Mouse (Mus musculus) skeletal muscle tissue, postnatal 0 days (tissue): ENCODE data around the gene Trip6. TPM values are rescaled to one million over a fixed set of nuclear protein-coding genes. Genes with fewer than 3 reads are reported as not detected.

ENCODE experiments used
- microRNA-seq, 2 experiments: library from miRNA; unstranded; fragments of <30 nt; microRNA quantifications; one replicate each; pipeline ENCODE4; 2016
- polyA plus RNA-seq: library from polyadenylated mRNA; unstranded; fragments of >200 nt; fragmentation: Nextera tagmentation; extraction: Ambion mirVana; gene quantifications from 2 replicates; pipeline ENCODE4 v1.2.1, GENCODE M21; 2015

The Trip6 gene
- 32.3 and 38.1 TPM in 2 replicates for polyA plus RNA-seq

GRCm38 (mm10) chr5:137314193-137315083 is at the start of gene Trip6:
Gene Trip6, minus strand, starts transcription at chr5:137314404.

GRCm38 (mm10) chr5:137349384-137350204 is 35.4 kb upstream of the Trip6 start, which contains the start of gene Ephb4:
Gene Ephb4, plus strand, starts transcription at chr5:137350109.

GRCm38 (mm10) chr5:137333512-137334174 is 19.4 kb upstream of the Trip6 start, which contains the start of gene Slc12a9:
Gene Slc12a9, minus strand, starts transcription at chr5:137333597.

DNA sequence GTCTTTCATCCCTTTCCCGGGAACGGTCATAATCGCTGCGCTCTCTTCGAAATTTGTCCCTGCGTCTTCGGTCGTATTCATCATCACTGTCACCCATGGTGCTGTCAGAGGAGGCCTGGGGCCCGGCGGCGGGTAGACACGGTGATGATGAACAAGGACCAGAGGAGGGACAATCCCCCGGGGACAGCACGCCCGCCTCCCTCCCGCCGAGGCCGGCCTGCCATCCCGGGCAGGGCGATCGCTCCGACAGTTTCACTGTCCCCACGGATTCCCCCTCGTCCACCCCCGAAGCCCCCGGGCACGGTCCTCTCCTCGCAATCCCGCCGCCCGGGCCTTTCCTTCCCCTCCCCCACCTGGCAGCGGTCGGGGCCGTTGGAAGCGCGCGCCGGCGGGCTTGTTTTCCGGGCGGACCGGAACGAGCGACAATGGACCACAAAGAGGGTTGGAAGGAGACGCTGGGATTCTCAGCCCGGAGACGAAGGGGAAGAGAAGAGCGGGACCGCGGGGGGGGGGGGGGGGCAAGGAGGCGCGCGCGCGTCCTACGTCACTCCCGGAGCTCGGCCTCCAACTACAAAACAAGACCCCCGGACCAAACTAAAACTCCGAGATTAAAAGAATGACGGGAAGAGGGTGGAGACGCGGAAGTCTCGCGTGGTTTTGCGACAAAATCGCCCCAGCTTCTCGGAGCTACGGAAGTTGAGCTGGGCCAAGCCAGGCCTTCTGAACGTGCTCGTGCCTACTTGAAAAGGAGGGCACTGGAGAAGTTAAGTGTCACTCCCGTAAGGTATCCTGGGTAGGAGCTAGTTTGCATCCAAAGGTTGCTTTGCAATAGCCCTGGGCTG is 6.9 kb downstream of the Trip6 start, which contains the start of gene Srrt:
TSS of gene Srrt (minus strand) at position 604 of the 842 bp plus-strand sequence.

DNA sequence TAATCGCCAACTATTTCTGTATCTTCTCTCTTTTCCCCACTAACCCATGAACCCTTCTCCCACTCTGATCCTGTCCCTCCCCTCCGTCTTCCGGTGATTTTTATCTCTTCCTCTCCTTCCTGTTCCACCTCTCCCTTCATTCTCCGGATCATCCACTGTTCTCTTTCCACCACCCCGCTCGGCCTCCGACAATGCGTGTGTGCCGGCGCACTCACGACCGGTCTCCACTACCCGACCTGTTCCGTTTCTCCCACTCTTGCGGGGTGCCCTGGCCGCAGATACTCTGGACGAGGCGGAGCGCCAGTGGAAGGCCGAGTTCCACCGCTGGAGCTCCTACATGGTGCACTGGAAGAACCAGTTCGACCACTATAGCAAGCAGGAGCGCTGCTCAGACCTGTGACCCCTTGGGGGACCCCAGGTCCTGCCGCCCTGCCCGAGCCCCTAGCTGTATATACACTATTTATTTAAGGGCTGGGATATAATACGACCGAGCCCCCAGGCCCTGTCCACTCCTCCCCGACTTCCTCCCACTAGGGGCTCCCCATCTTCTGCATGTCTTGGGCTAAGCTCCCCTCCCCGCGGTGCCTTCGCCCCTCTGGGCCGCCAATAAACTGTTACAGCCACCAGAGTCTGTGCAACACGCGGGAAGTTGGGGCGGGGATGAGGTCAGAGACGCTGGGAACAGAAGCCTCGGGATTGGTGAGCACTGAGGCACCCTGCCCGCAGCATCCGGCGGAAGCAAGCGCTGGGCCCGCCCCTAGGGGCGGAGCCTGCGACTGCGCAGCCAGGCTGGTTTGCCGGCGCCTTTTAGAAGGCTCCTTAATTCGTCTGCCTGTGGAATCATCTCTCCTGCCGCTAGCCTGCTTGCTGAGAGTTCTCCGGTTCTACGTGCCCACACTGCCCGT is 20.1 kb downstream of the Trip6 start, which contains the start of gene Ufsp1:
TSS of gene Ufsp1 (plus strand) at position 791 of the 905 bp plus-strand sequence.

DNA sequence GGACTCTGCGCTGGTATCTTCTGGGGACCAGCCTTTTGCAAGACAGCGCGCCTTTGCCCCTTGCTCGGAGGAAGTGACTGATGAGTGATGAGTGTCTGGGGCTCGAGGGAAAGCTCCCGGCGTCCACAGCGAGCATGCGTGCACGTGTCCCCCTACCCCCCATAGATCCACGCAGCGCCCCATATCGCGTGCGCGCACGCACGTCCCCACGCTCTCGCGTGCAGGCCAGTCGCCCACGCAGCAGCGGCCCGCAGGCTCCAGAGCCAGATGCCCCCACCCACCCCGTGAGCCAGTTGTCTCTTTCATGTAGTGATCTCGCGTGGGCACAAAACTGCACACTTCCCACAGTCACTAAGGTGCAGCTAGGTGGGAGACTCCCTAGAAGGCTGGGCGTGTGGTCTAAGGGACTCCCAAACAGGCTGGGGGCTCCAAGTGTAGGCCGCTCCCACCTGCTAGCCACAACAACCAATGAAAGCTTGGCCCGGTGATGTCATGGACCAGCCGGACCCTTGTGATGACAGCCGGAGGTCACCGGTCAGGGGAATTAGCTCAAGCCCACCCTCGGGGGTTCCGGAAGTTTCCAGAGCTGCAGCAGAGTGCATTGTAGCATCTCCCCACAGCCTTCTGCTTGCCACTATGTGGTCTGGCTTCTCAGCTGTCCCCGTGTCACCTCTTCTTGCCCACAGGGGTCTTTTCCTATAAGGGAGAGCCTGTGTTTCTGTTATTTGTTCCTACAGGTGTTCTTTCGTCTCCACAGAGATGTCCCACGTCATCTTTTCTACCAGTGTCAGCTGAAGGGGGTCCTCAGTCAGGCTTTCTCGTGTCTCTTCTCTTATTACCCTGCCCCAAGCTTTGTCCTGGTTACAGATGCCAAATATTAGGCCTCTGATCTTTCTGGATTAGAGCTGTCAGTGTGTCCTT is 26.9 kb downstream of the Trip6 start, which contains the start of gene Ache:
TSS of gene Ache (plus strand) at position 488 of the 921 bp plus-strand sequence.

Small RNAs within 50 kb of the gene (microRNA-seq; reads per million reads assigned to microRNA genes)
- gene Mir7036 = 0.21 to 0.71 reads per million in 2 experiments
- gene Mir8116 = 0 to 0.51 reads per million in 2 experiments

Other genes starting within 250 kb of the Trip6 start
- gene Serpine1, start 242.1 kb downstream of the Trip6 start, polyA plus RNA-seq = 0.50 and 0.71 TPM in 2 replicates
- gene Trim56, start 198.2 kb downstream of the Trip6 start, polyA plus RNA-seq = 4.1 and 5.1 TPM in 2 replicates
- not detected in 2 replicates for gene Muc3, start 165.1 kb downstream of the Trip6 start, polyA plus RNA-seq
- gene Muc3a, start 102.0 kb downstream of the Trip6 start, polyA plus RNA-seq = 0.09 TPM in 1 of 2 replicates, not detected in the other
- gene Ache, start 26.9 kb downstream of the Trip6 start, polyA plus RNA-seq = 60.2 and 65.7 TPM in 2 replicates
- gene Ufsp1, start 19.8 kb downstream of the Trip6 start, polyA plus RNA-seq = 35.6 and 36.9 TPM in 2 replicates
- 25.9 and 33.5 TPM in 2 replicates for gene Srrt, start 6.7 kb downstream of the Trip6 start, polyA plus RNA-seq
- 4.4 and 5.0 TPM in 2 replicates for gene Slc12a9, start 19.2 kb upstream of the Trip6 start, polyA plus RNA-seq
- gene Ephb4, start 35.7 kb upstream of the Trip6 start, polyA plus RNA-seq = 16.1 and 17.8 TPM in 2 replicates
- 0.11 and 0.18 TPM in 2 replicates for gene Zan, start 162.7 kb upstream of the Trip6 start, polyA plus RNA-seq
- 29.4 and 30.6 TPM in 2 replicates for gene Pop7, start 188.1 kb upstream of the Trip6 start, polyA plus RNA-seq
- gene Gigyf1, start 204.1 kb upstream of the Trip6 start, polyA plus RNA-seq = 6.7 and 7.4 TPM in 2 replicates
- gene Epo, start 218.8 kb upstream of the Trip6 start, polyA plus RNA-seq = not detected in 2 replicates
- gene Gnb2, start 219.1 kb upstream of the Trip6 start, polyA plus RNA-seq = 242 and 289 TPM in 2 replicates
- not detected in 2 replicates for gene Actl6b, start 239.1 kb upstream of the Trip6 start, polyA plus RNA-seq